Mouse (Mus musculus): ENCODE results near the gene Ddc.

Ddc gene

DNA sequence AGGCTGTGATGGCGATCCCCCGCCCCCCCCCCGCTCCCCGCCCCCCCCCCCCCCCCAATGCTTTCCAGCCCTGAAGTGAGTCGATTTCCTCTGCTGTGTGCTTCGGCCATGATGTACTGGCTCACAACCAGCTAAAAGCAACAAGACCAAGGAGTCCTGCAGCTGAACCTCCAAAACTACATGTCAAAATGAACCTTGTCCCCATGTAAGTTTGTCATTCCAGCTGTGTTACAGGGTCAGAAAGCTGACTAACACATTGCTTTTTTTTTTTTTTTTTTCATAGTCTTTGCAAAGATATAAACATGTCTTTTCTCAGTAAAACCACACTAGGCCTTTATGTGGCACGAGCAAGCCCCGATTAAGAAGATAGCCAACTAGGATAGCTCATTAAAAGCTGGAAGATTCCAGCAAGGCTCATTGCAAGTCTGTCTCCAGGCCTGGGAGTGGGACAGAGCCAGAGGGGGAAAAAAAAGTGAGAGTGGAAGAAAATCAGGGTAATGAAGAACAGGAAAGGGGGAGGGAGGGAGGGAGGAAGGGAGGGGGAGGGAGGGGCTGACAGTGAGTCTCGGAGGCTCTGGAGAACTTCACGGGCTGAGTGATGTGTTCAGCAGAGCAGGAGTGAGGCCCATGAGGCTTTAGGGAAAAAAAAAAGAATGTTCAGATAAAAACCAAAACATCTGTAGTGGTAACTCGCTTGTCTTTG, 19.5 kb downstream of the Ddc start:
- DNase-seq (ENCODE audit: low spot score in 2 of 2), result no peak

GRCm38 (mm10) chr11:11877891-11878277, 20.1 kb downstream of the Ddc start:
- DNase-seq (ENCODE audit: low spot score in 2 of 2), result no peak

DNA sequence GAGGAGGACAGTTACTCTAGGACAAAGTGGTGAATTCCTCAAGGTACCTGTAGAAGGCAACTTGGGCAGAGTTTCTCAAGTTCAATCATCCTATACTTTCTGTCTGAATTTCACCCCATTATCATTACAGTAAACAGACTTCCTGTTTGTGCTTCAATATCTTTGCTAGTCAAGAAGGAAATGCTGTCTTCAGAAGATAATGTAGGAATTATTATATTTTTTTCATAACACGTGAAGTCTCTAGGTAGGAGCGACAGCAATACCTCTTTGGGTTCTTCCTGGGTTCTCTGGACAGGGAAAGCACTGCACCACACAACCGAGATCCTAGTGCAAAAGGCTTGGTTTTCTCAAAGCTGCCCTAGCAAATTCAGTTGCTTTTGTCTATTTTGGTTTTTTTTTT, 21.6 kb downstream of the Ddc start:
- DNase-seq (ENCODE audit: low spot score in 2 of 2), result no peak

GRCm38 (mm10) chr11:11875230-11875629, 22.7 kb downstream of the Ddc start:
- DNase-seq (ENCODE audit: low spot score in 2 of 2), result no peak

- no peak for DNase-seq (ENCODE audit: low spot score in 2 of 2)
Measured at GRCm38 (mm10) chr11:11873023-11873908, 24.7 kb downstream of the Ddc start.

DNA sequence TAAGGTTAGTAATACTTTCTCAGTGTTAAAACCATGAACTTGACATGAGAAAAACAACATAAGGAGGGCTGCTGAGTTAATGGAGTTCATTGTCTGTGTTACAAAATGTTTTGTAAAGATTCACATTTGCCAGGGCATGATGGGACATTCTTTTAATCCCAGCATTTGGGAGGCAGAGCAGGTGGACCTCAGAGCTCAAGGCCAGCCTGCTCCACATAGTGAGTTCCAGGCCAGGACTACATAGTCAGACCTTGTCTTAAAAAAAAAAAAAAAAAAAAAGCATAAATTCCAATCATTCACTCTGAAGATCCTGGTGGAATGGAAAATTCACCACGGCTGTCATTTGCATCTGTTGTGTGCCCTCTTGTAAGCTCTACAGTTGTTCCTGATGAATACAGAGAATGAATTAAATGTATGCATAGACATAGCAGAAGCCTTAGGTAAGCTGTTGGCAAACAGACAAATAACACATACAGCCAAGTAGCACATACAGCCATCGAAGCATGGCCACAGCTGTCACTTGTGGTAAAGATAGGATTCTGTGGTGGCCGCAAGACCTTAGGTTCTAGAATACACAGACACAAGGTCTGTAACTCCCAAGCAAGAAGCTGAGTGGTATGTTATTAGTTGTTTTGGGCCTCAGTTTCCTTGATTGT, 25.7 kb downstream of the Ddc start:
- DNase-seq (ENCODE audit: low spot score in 2 of 2), result peak; percentile 16 to 24

GRCm38 (mm10) chr11:11871197-11871813, 26.6 kb downstream of the Ddc start:
- DNase-seq (ENCODE audit: low spot score in 2 of 2), result no peak

GRCm38 (mm10) chr11:11867971-11868481, 29.9 kb downstream of the Ddc start:
- DNase-seq (ENCODE audit: low spot score in 2 of 2), result no peak

DNA sequence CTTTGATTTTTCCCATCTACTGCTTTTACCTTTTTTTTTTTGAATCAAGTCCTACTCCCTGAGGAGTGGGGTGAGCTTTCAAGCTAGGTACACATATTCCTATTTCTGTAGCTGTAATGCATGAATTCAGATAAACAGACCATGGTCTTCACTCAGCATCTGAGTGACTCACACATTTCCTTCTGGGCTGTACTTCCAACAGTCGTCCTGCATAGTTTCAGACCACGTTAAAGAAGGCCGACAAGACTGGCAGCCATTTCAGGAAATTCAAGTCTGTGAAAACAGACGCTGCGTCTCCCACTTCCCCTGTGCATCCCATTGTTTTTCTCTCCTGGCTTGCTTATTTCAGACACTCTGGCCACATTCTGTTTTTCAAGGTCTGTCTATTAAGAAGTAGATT, 31.2 kb downstream of the Ddc start:
- no peak for DNase-seq (ENCODE audit: low spot score in 2 of 2)

DNA sequence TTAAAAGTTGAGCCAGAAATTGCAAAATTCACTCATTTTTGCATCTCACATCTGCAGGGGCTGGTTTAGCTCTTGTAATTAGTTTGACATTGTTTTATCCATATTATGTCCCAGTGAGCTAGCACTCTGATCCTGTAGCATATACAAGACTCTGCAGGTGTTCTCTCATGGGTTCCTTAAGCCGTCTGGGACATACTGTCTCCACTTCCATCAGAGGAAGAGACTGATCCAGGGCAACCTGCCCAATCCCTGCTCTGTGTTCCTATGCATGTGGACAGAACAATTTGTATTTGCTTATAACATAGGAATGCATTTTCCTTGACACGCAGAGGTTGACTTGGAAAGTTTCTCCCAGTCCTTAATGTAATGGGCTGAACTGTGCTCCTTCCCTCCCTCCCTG, 32.8 kb downstream of the Ddc start:
- no peak for DNase-seq (ENCODE audit: low spot score in 2 of 2)

GRCm38 (mm10) chr11:11864446-11865101, 33.4 kb downstream of the Ddc start:
- DNase-seq (ENCODE audit: low spot score in 2 of 2), result no peak

- DNase-seq (ENCODE audit: low spot score in 2 of 2), result no peak
Measured at GRCm38 (mm10) chr11:11862502-11862901, 35.4 kb downstream of the Ddc start.

DNA sequence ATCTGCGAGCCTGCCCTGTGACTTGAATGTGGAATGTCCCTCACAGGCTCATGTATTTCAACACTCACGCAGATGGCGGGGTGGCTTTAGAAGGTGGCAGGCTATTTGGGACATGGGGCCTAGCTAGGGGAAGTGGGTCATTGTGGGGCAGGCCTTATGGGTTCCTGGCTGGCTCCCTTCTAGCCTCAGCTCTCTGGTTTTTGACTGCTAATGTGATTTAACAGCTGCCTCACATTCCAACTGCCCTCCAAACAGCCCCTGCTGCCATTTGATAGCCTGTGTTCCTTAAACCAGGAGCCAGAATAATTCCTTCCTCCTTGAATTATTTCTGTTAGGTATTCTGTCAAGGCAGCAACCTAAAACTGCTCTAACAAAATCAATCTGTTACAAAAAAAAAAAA, 41.0 kb downstream of the Ddc start:
- DNase-seq (ENCODE audit: low spot score in 2 of 2), result no peak

DNA sequence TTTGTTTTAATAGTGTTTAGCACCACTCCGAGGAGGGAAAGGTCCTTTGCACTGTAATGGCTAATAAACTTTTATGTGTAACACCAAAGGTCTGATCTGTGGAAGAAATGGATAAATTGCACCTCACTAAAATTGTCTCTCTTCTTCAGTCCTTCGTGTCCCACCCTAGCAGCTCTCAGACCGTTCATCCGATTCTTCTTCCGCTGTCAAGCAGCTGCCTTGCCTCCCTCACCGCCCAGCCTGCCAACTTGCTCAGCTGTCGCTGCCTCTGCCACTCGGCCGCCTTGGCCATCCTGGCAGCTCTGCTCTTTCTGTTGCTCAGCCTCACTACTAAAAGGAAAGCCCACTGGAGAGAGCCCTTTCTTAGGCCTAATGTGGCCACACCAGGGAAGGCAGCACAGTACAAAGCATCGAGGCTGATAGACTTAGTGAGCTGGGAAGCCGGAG, 42.2 kb downstream of the Ddc start:
- DNase-seq (ENCODE audit: low spot score in 2 of 2), result no peak

DNA sequence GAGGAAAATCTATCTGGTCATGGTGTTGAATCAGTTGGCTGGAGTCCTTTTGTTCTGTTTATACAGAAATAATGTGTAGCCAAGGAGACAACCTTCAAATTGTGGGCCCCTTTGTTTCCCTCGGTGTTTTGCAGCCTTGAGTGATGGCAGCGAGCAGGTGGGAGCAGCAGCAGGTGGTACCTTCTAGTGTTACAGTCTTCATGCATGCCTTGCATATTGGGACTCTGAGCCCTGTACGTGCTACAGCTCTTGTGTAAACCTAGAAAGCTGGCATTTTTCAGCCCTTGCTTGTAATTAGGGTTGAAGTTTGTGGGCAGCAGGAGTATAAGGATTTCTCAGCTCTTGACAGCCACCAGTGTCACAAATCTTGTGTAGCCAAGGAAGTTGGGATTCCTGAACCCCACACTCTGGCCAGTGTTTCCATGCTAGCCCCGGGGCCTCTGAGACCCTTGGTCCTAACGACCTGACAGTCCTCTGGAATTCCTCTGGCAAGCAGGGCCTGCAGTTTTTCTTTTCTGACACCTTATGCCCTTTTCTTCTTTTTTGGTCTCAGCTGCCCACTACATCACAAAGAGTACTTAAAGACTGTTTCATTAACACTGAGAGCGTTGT, 42.8 kb downstream of the Ddc start:
- no peak for DNase-seq (ENCODE audit: low spot score in 2 of 2)

- DNase-seq (ENCODE audit: low spot score in 2 of 2), result no peak
Measured at GRCm38 (mm10) chr11:11853731-11854461, 44.0 kb downstream of the Ddc start.

- no peak for DNase-seq (ENCODE audit: low spot score in 2 of 2)
Measured at GRCm38 (mm10) chr11:11851957-11852505, 45.9 kb downstream of the Ddc start.

DNA sequence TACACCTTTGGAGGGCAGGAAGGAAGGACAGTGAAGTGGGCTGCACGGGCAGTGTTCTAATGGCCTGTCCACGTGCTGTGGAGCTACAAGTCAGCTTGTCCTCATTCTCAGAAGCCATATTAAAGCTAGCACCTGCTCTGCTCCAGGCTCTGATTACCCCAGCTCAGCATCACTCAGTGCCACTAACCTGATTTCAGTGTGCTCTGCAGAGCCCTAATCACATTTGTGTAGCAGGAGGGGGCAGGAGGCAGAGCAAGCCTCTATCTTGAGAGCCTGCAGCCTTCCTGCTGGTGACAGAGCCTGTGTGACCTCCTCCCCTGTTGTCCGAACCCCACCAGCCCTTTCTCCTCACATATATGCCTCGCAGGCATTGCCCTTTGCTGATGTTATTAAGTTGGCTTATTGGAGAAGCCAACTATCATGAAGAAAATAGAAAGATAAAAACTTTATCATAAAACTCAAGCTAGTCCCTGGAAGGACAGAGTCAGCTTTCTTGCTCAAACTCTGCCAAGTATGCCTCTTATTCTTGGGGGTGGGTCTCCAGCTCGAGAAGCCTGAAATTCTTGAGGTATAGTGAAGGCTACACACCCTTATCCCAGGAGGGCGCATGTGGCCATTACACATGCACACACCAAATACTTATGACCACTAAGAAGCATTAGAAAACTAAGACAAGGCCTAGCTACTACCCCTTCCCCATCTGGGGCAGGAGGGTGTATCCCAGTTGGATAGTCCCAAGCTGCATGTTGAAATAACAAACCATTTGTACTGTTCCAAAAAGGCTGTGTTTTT, 47.3 kb downstream of the Ddc start:
- no peak for DNase-seq (ENCODE audit: low spot score in 2 of 2)
